Mouse (Mus musculus) intestine, postnatal 0 days (tissue): ENCODE data around the gene Pkdcc. TPM values are rescaled to one million over a fixed set of nuclear protein-coding genes. Genes with fewer than 3 reads are reported as not detected.
A peak's percentile ranks its signal among the peaks of the same experiment; 100 is the strongest.

Experiments used
- ATAC-seq: fragments of 200-750 bp; cut with Nextera tagmentation; 2 replicates; pipeline ENCODE4 v1.8.0; 2017; ENCODE audit warnings: mild to moderate bottlenecking, moderate TSS enrichment, moderate library complexity
- H3K27ac ChIP-seq: fragments of 300-500 bp; sonication (generic); 2 replicates; pipeline ENCODE4 v1.5.1; 2014; ENCODE audit warnings: mild to moderate bottlenecking, low read depth, low read length, moderate library complexity
- H3K27me3 ChIP-seq: fragments of 300-500 bp; sonication (generic); replicated peaks from 2 replicates; pipeline ENCODE4 v1.6.1; 2014; ENCODE audit warnings: low read length, mixed read lengths; ENCODE audit not compliant: control insufficient read depth, insufficient read depth
- H3K36me3 ChIP-seq: fragments of 300-500 bp; sonication (generic); 2 replicates; pipeline ENCODE4 v1.6.1; 2014; ENCODE audit warnings: mild to moderate bottlenecking, moderate library complexity; ENCODE audit not compliant: control insufficient read depth, insufficient read depth
- H3K4me1 ChIP-seq: fragments of 300-500 bp; sonication (generic); replicated peaks from 2 replicates; pipeline ENCODE4 v1.6.1; 2014; ENCODE audit warnings: antibody characterized with exemption, low read length, mixed read lengths; ENCODE audit not compliant: control insufficient read depth, insufficient read depth
- H3K4me2 ChIP-seq: fragments of 300-500 bp; sonication (generic); replicated peaks from 2 replicates; pipeline ENCODE4 v1.6.1; 2014; ENCODE audit warnings: low read depth, mild to moderate bottlenecking, moderate library complexity
- H3K4me3 ChIP-seq: fragments of 300-500 bp; sonication (generic); 2 replicates; pipeline ENCODE4 v1.5.1; 2014; ENCODE audit warnings: low read depth, low read length
- H3K9ac ChIP-seq: fragments of 300-500 bp; sonication (generic); 2 replicates; pipeline ENCODE4 v1.6.1; 2014; ENCODE audit warnings: mild to moderate bottlenecking, low read depth, low read length
- H3K9me3 ChIP-seq: fragments of 300-500 bp; sonication (generic); 2 replicates; pipeline ENCODE4 v1.6.1; 2016; ENCODE audit warnings: mixed run types; ENCODE audit not compliant: control insufficient read depth
- CTCF ChIP-seq: sonication (generic); IDR thresholded peaks from 2 replicates; pipeline ENCODE4 v1.5.1; 2016; ENCODE audit warnings: low read depth, mild to moderate bottlenecking, control low read depth, antibody characterized with exemption, moderate library complexity
- WGBS: fragments of 180-500 bp; shearing (Covaris S2); extraction: QIAGEN DNeasy Blood & Tissue Kit; methylation state at CpG from one replicate; pipeline ENCODE4 v1.1.7; 2014; 5-methylcytosine and 5-hydroxymethylcytosine counted together
- polyA plus RNA-seq: library from polyadenylated mRNA; unstranded; fragments of >200 nt; fragmentation: Nextera tagmentation; extraction: Ambion mirVana; gene quantifications from 2 replicates; pipeline ENCODE4 v1.2.1, GENCODE M21; 2015

Pkdcc gene
- polyA plus RNA-seq, 1 experiment from 2014 or later, result 15.8 TPM

DNA sequence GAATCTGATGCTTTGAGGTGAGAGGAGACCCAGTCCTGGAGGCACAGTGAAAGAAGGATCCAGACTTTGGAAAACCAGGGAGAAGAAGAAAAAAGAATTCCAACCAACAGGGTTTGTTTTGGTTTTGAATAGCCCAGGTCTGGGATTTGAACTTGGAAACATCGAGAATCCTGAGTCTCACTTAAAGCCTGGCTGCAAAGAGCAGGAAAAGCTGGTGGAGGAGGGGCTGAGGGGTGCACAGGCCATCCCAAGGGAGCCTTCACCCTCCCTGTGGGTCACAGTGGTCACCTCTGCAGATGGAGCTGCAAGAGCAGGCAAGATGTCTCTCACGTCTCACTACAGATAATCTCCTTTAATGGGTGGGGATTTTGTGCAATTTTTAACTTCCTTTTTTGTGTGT is 6.6 kb upstream of the Pkdcc start:
- no peak overlapping the region for H3K9ac ChIP-seq
- no peak overlapping the region for H3K4me3 ChIP-seq
- TF ChIP-seq CTCF, result no peak
- no peak overlapping the region for H3K27ac ChIP-seq
- H3K36me3 ChIP-seq, result no peaks in the 10 kb centered on the region
- 81% methylated on average over 2 of the region's 2 CpGs for WGBS
- no peak overlapping the region for H3K4me2 ChIP-seq
- no peak for ATAC-seq
- H3K27me3 ChIP-seq, result no peaks in the 10 kb centered on the region
- H3K9me3 ChIP-seq, result no peaks in the 10 kb centered on the region
- H3K4me1 ChIP-seq, result peaks cover 2% of the 10 kb centered on the region; the same call in 1 of the 2 replicates

DNA sequence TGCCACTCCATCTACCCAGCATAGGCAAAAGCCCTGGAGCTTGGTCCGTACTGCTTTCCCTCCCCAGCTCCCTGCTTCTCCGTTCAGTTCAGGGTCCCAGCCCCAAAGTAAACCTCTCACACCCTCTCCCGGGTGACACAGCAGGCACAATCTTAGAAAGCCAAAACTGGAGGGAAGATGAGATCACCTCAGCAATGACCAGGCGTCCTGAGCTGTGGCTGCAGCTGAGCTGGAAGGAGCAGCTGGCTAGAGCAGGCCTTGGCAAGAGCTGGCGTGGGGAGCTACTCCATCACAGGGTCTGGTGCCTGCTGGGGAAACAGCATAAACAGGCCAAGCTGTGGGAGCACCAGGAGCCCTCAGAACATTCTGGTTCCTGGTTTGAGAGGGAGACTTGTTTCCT is 4.6 kb upstream of the Pkdcc start:
- Histone ChIP-seq H3K4me1 (peaks cover 6% of the 10 kb centered on the region; the same call in 1 of the 2 replicates), H3K27ac (no peak overlapping the region), H3K9me3 (no peaks in the 10 kb centered on the region), H3K27me3 (no peaks in the 10 kb centered on the region), H3K9ac (no peak overlapping the region), H3K4me3 (no peak overlapping the region), H3K36me3 (no peaks in the 10 kb centered on the region), H3K4me2 (no peak overlapping the region)
- ATAC-seq, result no peak
- no peak for TF ChIP-seq CTCF
- WGBS, result 63% methylated on average over 5 of the region's 5 CpGs

- no peak for ATAC-seq
- 96% methylated on average over 10 of the region's 10 CpGs for WGBS
- H3K27ac ChIP-seq, result no peak overlapping the region
- H3K9me3 ChIP-seq, result no peaks in the 10 kb centered on the region
- no peak for TF ChIP-seq CTCF
- no peak overlapping the region for H3K9ac ChIP-seq
- no peaks in the 10 kb centered on the region for H3K36me3 ChIP-seq
- peaks cover 6% of the 10 kb centered on the region; the same call in 1 of the 2 replicates for H3K4me1 ChIP-seq
- H3K27me3 ChIP-seq, result no peaks in the 10 kb centered on the region
- H3K4me2 ChIP-seq, result no peak overlapping the region
- H3K4me3 ChIP-seq, result no peak overlapping the region
These were observed 3.9 kb upstream of the Pkdcc start for GRCm38 (mm10) chr17:83211196-83211595.

- Histone ChIP-seq H3K4me2 (no peak overlapping the region), H3K4me1 (peaks cover 6% of the 10 kb centered on the region; the same call in 1 of the 2 replicates), H3K27ac (no peak overlapping the region), H3K36me3 (no peaks in the 10 kb centered on the region), H3K27me3 (no peaks in the 10 kb centered on the region), H3K9me3 (no peaks in the 10 kb centered on the region), H3K4me3 (no peak overlapping the region), H3K9ac (no peak overlapping the region)
- no peak for ATAC-seq
- 75% methylated on average over 2 of the region's 2 CpGs for WGBS
- no peak for TF ChIP-seq CTCF
These were observed 2.7 kb upstream of the Pkdcc start for GRCm38 (mm10) chr17:83212422-83212821.

GRCm38 (mm10) chr17:83213228-83213915 is 1.7 kb upstream of the Pkdcc start:
- Histone ChIP-seq H3K9me3 (no peaks in the 10 kb centered on the region), H3K4me1 (peaks cover 6% of the 10 kb centered on the region; the same call in 1 of the 2 replicates), H3K27ac (peak overlapping the region; percentile 86; the same call in 1 of the 2 replicates), H3K4me3 (peak overlapping the region; percentile 92; the same call in 1 of the 2 replicates), H3K27me3 (no peaks in the 10 kb centered on the region), H3K9ac (no peak overlapping the region; the same call in 1 of the 2 replicates), H3K36me3 (no peaks in the 10 kb centered on the region), H3K4me2 (peak overlapping the region; percentile 97)
- no peak for TF ChIP-seq CTCF
- WGBS, result 76% methylated on average over 9 of the region's 9 CpGs
- no peak for ATAC-seq

- WGBS, result 1% methylated on average over 16 of the region's 16 CpGs
- ATAC-seq, result no peak; the same call in 1 of the 2 replicates
These were observed 915 bp upstream of the Pkdcc start for GRCm38 (mm10) chr17:83214161-83214592.

More at GRCm38 (mm10) chr17:83214161-83214592, 915 bp upstream of the Pkdcc start:
- peak overlapping the region; percentile 95; the same call in 1 of the 2 replicates for H3K9ac ChIP-seq
- peak overlapping the region; percentile 86; the same call in 1 of the 2 replicates for H3K27ac ChIP-seq
- no peaks in the 10 kb centered on the region for H3K27me3 ChIP-seq
- H3K4me3 ChIP-seq, result peak overlapping the region; percentile 92
- H3K4me2 ChIP-seq, result peak overlapping the region; percentile 97
- H3K4me1 ChIP-seq, result peaks cover 6% of the 10 kb centered on the region; the same call in 1 of the 2 replicates
- TF ChIP-seq CTCF, result peak; percentile 29; the same call in 1 of the 2 replicates
- H3K36me3 ChIP-seq, result no peaks in the 10 kb centered on the region
- H3K9me3 ChIP-seq, result no peaks in the 10 kb centered on the region
